Mouse (Mus musculus) gastrocnemius, adult 8-10 months (tissue): ENCODE results near the gene Krtap28-10. TPM values are rescaled to one million over a fixed set of nuclear protein-coding genes. Genes with fewer than 3 reads are reported as not detected.
"Not testable (repeated sequence)": the region's sequence is repeated elsewhere in the genome, so short reads cannot be mapped to it uniquely, and the experiment has no call there.

Experiments used
- DNase-seq, 2 experiments: peaks; one replicate each; pipeline ENCODE4 v3.0.0; 2022; ENCODE audit warnings: low spot score in 2 of 2
- total RNA-seq, 4 experiments: library from RNA; stranded (reverse); gene quantifications; 2 replicates each; pipeline ENCODE4 v1.2.4; 2022

Gene Krtap28-10
- total RNA-seq, 4 experiments from 2014 or later = not detected

DNA sequence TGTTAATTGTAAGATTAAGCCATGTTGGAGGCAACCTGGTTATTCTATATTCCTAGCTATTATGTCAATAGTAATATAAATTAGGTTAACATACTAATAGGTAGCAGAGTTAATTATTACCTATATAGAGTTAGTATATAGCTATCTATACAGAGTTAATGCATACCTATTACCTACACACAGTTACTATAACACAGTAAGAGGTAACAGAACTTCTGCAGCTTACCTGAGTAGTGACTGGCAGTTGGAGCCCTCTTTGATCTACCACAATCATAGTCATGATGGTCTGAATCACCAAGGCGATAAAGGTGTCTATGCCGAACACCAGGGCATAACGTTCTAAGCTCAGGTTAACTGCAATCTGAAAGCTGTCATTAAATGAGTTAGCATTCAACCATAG, 27.8 kb downstream of the Krtap28-10 start:
- no peak for DNase-seq

DNA sequence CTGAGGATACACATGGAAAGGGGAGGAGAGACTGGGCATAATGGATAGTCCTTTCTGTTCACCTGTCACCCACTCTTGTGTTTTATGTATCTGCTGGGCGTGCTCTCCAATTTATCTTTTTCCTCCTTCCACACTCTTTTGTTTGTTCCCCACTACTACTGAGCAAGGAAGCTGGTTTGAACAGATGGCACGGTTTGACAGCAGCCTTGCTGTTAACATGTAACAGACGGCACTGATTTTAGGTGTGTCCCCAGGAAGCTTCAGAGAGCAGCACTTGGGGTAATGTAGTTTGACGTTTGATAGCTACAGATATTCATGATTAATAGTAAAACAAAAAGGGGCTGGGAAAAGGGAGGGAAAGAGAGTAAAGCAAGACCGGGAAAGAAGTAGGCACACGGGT, 34.8 kb downstream of the Krtap28-10 start:
- no peak for DNase-seq

DNA sequence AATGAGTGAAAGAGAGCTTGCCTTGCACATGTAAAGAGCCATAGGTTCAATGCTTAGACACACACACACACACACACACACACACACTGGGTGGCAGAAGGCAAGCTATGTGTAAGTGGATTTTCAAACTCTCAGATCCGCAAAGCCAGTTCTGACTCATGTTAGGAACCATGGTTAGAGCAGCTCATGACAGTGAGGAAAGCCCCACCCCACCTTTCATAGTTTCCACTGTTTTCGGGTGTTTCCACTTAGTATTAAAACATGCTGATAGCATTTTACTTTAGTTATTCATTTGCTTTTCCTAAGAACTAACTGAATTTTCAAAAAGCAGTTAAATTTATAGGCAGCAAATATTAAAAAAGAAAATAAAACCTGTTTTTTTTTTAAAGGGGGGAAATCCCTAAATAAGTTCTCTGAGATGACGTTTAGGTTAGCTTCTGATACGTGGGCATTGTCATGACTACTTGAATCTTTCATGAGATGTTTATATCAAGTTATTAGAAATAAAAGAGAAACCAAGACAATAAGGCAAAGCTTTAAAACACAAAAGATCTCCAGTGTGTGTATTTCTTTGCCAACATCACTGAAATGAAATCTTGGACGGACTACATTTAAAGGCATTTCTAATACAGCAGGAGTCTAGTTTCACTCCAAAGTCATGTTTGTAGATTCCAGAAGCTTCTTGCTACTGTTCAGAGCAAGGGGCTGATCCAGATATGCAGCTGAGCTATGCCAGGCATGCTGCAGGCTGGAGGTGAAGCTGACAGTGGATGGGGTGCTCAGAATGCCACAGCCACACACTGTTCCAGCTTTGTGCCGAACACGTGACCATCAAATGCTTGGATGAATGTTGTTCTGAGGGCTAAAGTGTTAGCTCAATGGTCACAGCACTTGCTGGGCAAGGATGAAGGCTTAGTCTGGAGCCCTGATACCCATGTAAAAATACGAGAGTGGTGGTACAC, 35.8 kb downstream of the Krtap28-10 start:
- no peak for DNase-seq

DNA sequence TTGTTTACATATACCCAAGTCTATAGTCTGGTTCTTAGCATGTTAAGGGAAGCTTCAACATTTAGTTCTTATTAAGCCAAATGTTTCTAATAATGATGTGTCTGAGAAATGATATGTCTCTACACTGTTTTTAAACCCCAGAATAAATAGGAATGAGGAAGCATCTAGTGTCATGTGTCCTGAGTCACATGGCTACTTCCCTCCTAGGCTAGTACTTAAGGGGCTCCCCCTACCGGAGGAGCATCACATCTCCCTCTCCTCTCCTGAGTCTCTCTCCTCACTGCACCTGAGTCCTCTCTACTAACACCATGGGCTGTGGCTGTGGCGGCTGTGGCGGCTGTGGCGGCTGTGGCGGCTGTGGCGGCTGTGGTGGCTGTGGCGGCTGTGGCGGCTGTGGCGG, 42.0 kb downstream of the Krtap28-10 start, which contains the start of gene Gm47959:
Gene Gm47959 (plus strand): TSS at position 243 of the 400 bp plus-strand sequence.
- DNase-seq = not testable (repeated sequence)

DNA sequence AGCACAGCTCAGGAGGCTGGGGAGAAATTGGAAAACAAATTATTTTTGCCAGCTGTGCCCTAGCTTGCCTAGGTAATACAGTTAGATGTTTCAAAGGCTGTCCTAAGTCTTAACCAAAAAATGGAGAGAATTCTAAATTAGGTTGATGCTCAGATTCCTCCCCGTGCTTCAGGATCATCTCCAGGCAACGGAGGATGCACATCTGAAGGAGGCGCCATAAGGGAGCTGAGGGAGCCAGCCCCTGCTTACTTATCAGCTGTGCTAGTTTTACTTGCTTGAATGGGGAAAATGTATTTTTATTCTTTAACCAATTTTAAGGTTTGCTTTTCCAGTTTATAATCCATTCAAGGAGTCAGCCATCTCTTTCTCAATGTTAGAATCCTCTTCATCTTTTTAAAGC, 48.3 kb downstream of the Krtap28-10 start:
- DNase-seq = no peak

DNA sequence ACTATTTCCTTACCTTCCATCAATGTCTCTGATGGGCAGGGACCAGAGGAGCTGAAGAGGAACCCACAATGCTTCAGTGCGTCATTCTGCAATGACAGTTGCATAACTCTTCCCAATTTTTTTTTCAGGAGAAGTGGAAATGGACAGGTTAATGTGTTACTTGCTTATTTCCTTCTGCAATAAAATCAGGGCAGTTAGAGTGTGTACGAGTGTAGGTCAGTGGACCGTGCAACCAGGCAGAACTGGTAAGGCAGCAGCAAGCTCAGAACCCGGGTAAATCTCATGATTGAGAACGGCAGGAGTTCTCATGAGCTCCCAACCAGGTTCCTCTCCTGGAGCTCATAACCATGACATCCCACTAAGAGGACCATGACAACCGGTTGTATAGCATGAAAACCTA, 50.2 kb downstream of the Krtap28-10 start:
- no peak for DNase-seq

DNA sequence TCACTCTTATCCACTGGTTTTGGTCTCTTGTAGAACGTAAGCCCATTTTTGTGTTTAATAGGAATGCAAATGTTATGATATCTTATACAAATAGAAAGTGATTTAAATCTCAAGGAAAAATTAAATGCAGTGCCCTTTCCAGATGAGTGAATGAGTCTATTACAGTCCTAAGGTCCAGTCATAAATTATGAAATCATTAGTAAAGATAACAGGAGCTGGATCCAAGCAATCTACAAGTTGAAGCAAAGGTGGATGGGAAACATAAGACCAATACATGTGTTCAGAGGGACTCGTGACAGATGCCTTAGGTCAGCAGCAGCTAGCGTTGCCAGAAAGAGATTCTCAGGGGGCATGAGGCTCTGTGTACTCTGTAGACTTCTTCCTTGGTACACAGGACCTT, 50.7 kb downstream of the Krtap28-10 start:
- no peak for DNase-seq

Other genes with a start within 250 kb of the Krtap28-10 start
- gene Agfg1, start 203.0 kb downstream of the Krtap28-10 start, total RNA-seq = 10 to 100 TPM; 22.0 to 24.1 (median 23.1) TPM
- gene A030005L19Rik, start 129.2 kb downstream of the Krtap28-10 start, total RNA-seq = not detected
- gene A030014E15Rik, start 117.6 kb downstream of the Krtap28-10 start, total RNA-seq = not detected
- not detected for gene Gm6217, start 111.1 kb downstream of the Krtap28-10 start, total RNA-seq
- not detected for gene A030003K21Rik, start 99.1 kb downstream of the Krtap28-10 start, total RNA-seq
- gene Gm7544, start 86.5 kb downstream of the Krtap28-10 start, total RNA-seq = not detected
- gene Gm47955, start 82.2 kb downstream of the Krtap28-10 start, total RNA-seq = not detected
- gene Gm47959, start 41.9 kb downstream of the Krtap28-10 start, total RNA-seq = not detected
- under 1 TPM in 1 of 4 experiments, not detected in 3; 0.27 TPM for gene Slc19a3, start 4.0 kb downstream of the Krtap28-10 start, total RNA-seq
- gene Gm47969, start 2.5 kb upstream of the Krtap28-10 start, total RNA-seq = not detected
- gene A030005K14Rik, start 16.9 kb upstream of the Krtap28-10 start, total RNA-seq = not detected
- gene Krtap28-13, start 18.4 kb upstream of the Krtap28-10 start, total RNA-seq = not detected
- not detected for gene Ccl20, start 74.3 kb upstream of the Krtap28-10 start, total RNA-seq
- not detected for gene Daw1, start 117.3 kb upstream of the Krtap28-10 start, total RNA-seq